Mouse (Mus musculus): ENCODE measurements at regions not wholly inside any gene's neighbourhood (a gene's known extent, or its start where the extent isn't known, plus 50 kb on each side); places are given as distances from the start of the nearest gene placed in this dataset.
A peak's percentile ranks its signal among the peaks of the same experiment; 100 is the strongest.

GRCm38 (mm10) chr9:120855293-120856050 lies 73.5 kb upstream of the Ctnnb1 start:
- DNase-seq (ENCODE audit: low spot score): no peak

GRCm38 (mm10) chr9:120857849-120858510 lies 71.0 kb upstream of the Ctnnb1 start:
- no peak for DNase-seq (ENCODE audit: low spot score)

- DNase-seq (ENCODE audit: low spot score): no peak
These were observed 67.9 kb upstream of the Ctnnb1 start for GRCm38 (mm10) chr9:120860969-120861595.

- no peak for DNase-seq (ENCODE audit: low spot score)
These were observed 67.1 kb upstream of the Ctnnb1 start for GRCm38 (mm10) chr9:120861788-120862345.

GRCm38 (mm10) chr9:120864410-120864809 lies 64.6 kb upstream of the Ctnnb1 start:
- DNase-seq (ENCODE audit: low spot score): no peak

GRCm38 (mm10) chr9:120866251-120866650 lies 62.8 kb upstream of the Ctnnb1 start:
- DNase-seq (ENCODE audit: low spot score): no peak

GRCm38 (mm10) chr9:120866709-120867108 lies 62.3 kb upstream of the Ctnnb1 start:
- DNase-seq (ENCODE audit: low spot score): peak; percentile 15

GRCm38 (mm10) chr9:120867861-120868260 lies 61.2 kb upstream of the Ctnnb1 start:
- DNase-seq (ENCODE audit: low spot score): no peak

GRCm38 (mm10) chr9:120868330-120868729 lies 60.7 kb upstream of the Ctnnb1 start:
- DNase-seq (ENCODE audit: low spot score): no peak

- no peak for DNase-seq (ENCODE audit: low spot score)
These were observed 59.5 kb upstream of the Ctnnb1 start for GRCm38 (mm10) chr9:120869432-120870081.

GRCm38 (mm10) chr9:120873293-120873692 lies 55.7 kb upstream of the Ctnnb1 start:
- no peak for DNase-seq (ENCODE audit: low spot score)

GRCm38 (mm10) chr9:120874416-120874976 lies 54.5 kb upstream of the Ctnnb1 start:
- no peak for DNase-seq (ENCODE audit: low spot score)

GRCm38 (mm10) chr9:120877101-120877500 lies 51.9 kb upstream of the Ctnnb1 start:
- DNase-seq (ENCODE audit: low spot score): no peak

All from thymus, postnatal 0 days (tissue).